Mouse (Mus musculus) thymus, adult 2 months (tissue): ENCODE measurements around the gene Lrrc51.
"Not testable (repeated sequence)": the region's sequence is repeated elsewhere in the genome, so short reads cannot be mapped to it uniquely, and the experiment has no call there.

Source experiments
- CTCF ChIP-seq: fragments of 200-500 bp; IDR thresholded peaks from 2 replicates; pipeline ENCODE4 v1.5.1; 2012; ENCODE audit warnings: mild to moderate bottlenecking, control low read depth, low read length, moderate library complexity, borderline replicate concordance; ENCODE audit not compliant: control insufficient read depth, poor library complexity, insufficient read depth; ENCODE audit errors: extremely low read depth
- POLR2A ChIP-seq: fragments of 200-500 bp; IDR thresholded peaks from 2 replicates; pipeline ENCODE4 v1.6.1; 2012; ENCODE audit warnings: mild to moderate bottlenecking, low read length, control low read depth, moderate library complexity; ENCODE audit not compliant: control insufficient read depth, poor library complexity, insufficient read depth; ENCODE audit errors: extremely low read depth

DNA sequence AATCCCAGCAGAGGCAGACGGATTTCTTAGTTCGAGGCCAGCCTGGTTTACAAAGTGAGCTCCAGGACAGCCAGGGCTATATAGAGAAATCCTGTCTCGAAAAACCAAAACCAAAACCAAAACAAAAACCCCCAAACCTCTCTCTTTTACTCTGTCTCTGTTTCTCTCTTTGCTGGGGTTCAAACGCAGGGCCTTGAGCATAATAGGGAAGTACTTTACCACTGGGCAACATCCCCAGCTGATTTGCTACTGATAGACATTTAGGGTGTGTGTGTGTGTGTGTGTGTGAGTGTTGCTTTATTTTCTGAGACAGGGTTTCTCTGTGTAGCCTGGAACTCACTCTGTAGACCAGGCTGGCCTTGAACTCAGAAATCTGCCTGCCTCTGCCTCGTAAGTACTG, 15.3 kb upstream of the Lrrc51 start:
- not testable (repeated sequence) for TF ChIP-seq CTCF, POLR2A
